Mouse (Mus musculus): ENCODE measurements around the gene Phykpl. TPM values are rescaled to one million over a fixed set of nuclear protein-coding genes. Genes with fewer than 3 reads are reported as not detected.
"Not testable (repeated sequence)": the region's sequence is repeated elsewhere in the genome, so short reads cannot be mapped to it uniquely, and the experiment has no call there.

Phykpl gene
- total and polyA plus RNA-seq, 2 experiments = 12.7 to 23.7 TPM

GRCm38 (mm10) chr11:51627425-51627824, 42.9 kb downstream of the Phykpl start:
- Histone ChIP-seq H3K4me3 (ENCODE audit: insufficient read depth, low read depth, low read length) (no peak overlapping the region), H3K27me3 (ENCODE audit: control insufficient read depth, insufficient read depth, low read length) (no peaks in the 10 kb centered on the region), H3K79me2 (ENCODE audit: control insufficient read depth, insufficient read depth, low read length) (peaks cover 10% of the 10 kb centered on the region; the same call in 1 of the 2 replicates), H3K4me1 (ENCODE audit: control insufficient read depth, insufficient read depth, low read length) (no peaks in the 10 kb centered on the region), H3K36me3 (ENCODE audit: control insufficient read depth, insufficient read depth, low read length) (peaks cover 13% of the 10 kb centered on the region), H3K27ac (replicated peaks; ENCODE audit: insufficient read depth, low read depth, low read length) (no peak overlapping the region), H3K9ac (ENCODE audit: low read depth, low read length) (no peak overlapping the region)
- DNase-seq (ENCODE audit: extremely low read depth, low read depth, low spot score) = no peak
- TF ChIP-seq CTCF (IDR thresholded peaks at IDR 0.05; ENCODE audit: low read depth, low read length) = no peak
- TF ChIP-seq POLR2A (IDR thresholded peaks at IDR 0.05; ENCODE audit: extremely low read depth, insufficient read depth, low read length) = no peak
- WGBS = 98% methylated on average over 9 of the region's 9 CpGs

- Histone ChIP-seq H3K4me1 (ENCODE audit: control insufficient read depth, insufficient read depth, low read length) (no peaks in the 10 kb centered on the region), H3K79me2 (ENCODE audit: control insufficient read depth, insufficient read depth, low read length) (peaks cover 10% of the 10 kb centered on the region; the same call in 1 of the 2 replicates), H3K9ac (ENCODE audit: low read depth, low read length) (no peak overlapping the region), H3K27ac (replicated peaks; ENCODE audit: insufficient read depth, low read depth, low read length) (no peak overlapping the region), H3K27me3 (ENCODE audit: control insufficient read depth, insufficient read depth, low read length) (no peaks in the 10 kb centered on the region), H3K4me3 (ENCODE audit: insufficient read depth, low read depth, low read length) (no peak overlapping the region), H3K36me3 (ENCODE audit: control insufficient read depth, insufficient read depth, low read length) (peaks cover 13% of the 10 kb centered on the region)
- no peak for TF ChIP-seq POLR2A (IDR thresholded peaks at IDR 0.05; ENCODE audit: extremely low read depth, insufficient read depth, low read length)
- no peak for TF ChIP-seq CTCF (IDR thresholded peaks at IDR 0.05; ENCODE audit: low read depth, low read length)
- no peak for DNase-seq (ENCODE audit: extremely low read depth, low read depth, low spot score)
- 91% methylated on average over 8 of the region's 8 CpGs for WGBS
These were observed 43.4 kb downstream of the Phykpl start for GRCm38 (mm10) chr11:51627907-51628306.

GRCm38 (mm10) chr11:51629651-51630314, 45.2 kb downstream of the Phykpl start:
- peaks cover 11% of the 10 kb centered on the region for H3K36me3 ChIP-seq (ENCODE audit: control insufficient read depth, insufficient read depth, low read length)
- no peak for DNase-seq (ENCODE audit: extremely low read depth, low read depth, low spot score)
- 80% methylated on average over 15 of the region's 15 CpGs for WGBS

GRCm38 (mm10) chr11:51632130-51632753, 47.7 kb downstream of the Phykpl start:
- Histone ChIP-seq H3K79me2 (ENCODE audit: control insufficient read depth, insufficient read depth, low read length) (peaks cover 12% of the 10 kb centered on the region; the same call in 1 of the 2 replicates), H3K4me1 (ENCODE audit: control insufficient read depth, insufficient read depth, low read length) (peaks cover 6% of the 10 kb centered on the region), H3K27me3 (ENCODE audit: control insufficient read depth, insufficient read depth, low read length) (no peaks in the 10 kb centered on the region), H3K9ac (ENCODE audit: low read depth, low read length) (no peak overlapping the region), H3K36me3 (ENCODE audit: control insufficient read depth, insufficient read depth, low read length) (peaks cover 6% of the 10 kb centered on the region; the same call in 1 of the 2 replicates), H3K27ac (replicated peaks; ENCODE audit: insufficient read depth, low read depth, low read length) (no peak overlapping the region), H3K4me3 (ENCODE audit: insufficient read depth, low read depth, low read length) (no peak overlapping the region)
- WGBS = 58% methylated on average over 6 of the region's 6 CpGs
- TF ChIP-seq CTCF (IDR thresholded peaks at IDR 0.05; ENCODE audit: low read depth, low read length) = no peak
- no peak for TF ChIP-seq POLR2A (IDR thresholded peaks at IDR 0.05; ENCODE audit: extremely low read depth, insufficient read depth, low read length)
- peak; percentile 79 for DNase-seq (ENCODE audit: extremely low read depth, low read depth, low spot score)

More at GRCm38 (mm10) chr11:51629651-51630314, 45.2 kb downstream of the Phykpl start:
- Histone ChIP-seq H3K27me3 (ENCODE audit: control insufficient read depth, insufficient read depth, low read length) (no peaks in the 10 kb centered on the region), H3K4me3 (ENCODE audit: insufficient read depth, low read depth, low read length) (no peak overlapping the region), H3K9ac (ENCODE audit: low read depth, low read length) (no peak overlapping the region), H3K79me2 (ENCODE audit: control insufficient read depth, insufficient read depth, low read length) (peaks cover 12% of the 10 kb centered on the region; the same call in 1 of the 2 replicates), H3K4me1 (ENCODE audit: control insufficient read depth, insufficient read depth, low read length) (no peaks in the 10 kb centered on the region; the same call in 1 of the 2 replicates), H3K27ac (replicated peaks; ENCODE audit: insufficient read depth, low read depth, low read length) (no peak overlapping the region)
- TF ChIP-seq POLR2A (IDR thresholded peaks at IDR 0.05; ENCODE audit: extremely low read depth, insufficient read depth, low read length) (no peak), CTCF (IDR thresholded peaks at IDR 0.05; ENCODE audit: low read depth, low read length) (no peak)

- whole genome bisulfite sequencing = 89% methylated on average over 7 of the region's 7 CpGs
These were observed 48.6 kb downstream of the Phykpl start for GRCm38 (mm10) chr11:51633200-51633599.

GRCm38 (mm10) chr11:51633721-51634120, 49.2 kb downstream of the Phykpl start:
- Histone ChIP-seq H3K27me3 (ENCODE audit: control insufficient read depth, insufficient read depth, low read length) (no peaks in the 10 kb centered on the region), H3K27ac (replicated peaks; ENCODE audit: insufficient read depth, low read depth, low read length) (no peak overlapping the region), H3K4me3 (ENCODE audit: insufficient read depth, low read depth, low read length) (no peak overlapping the region), H3K9ac (ENCODE audit: low read depth, low read length) (no peak overlapping the region), H3K79me2 (ENCODE audit: control insufficient read depth, insufficient read depth, low read length) (peaks cover 12% of the 10 kb centered on the region; the same call in 1 of the 2 replicates), H3K4me1 (ENCODE audit: control insufficient read depth, insufficient read depth, low read length) (peaks cover 6% of the 10 kb centered on the region), H3K36me3 (ENCODE audit: control insufficient read depth, insufficient read depth, low read length) (0 out of 2 replicates have a peak, but pooled peaks cover 2% of the 10 kb centered on the region)
- TF ChIP-seq POLR2A (IDR thresholded peaks at IDR 0.05; ENCODE audit: extremely low read depth, insufficient read depth, low read length) (no peak), CTCF (IDR thresholded peaks at IDR 0.05; ENCODE audit: low read depth, low read length) (no peak)
- no peak for DNase-seq (ENCODE audit: extremely low read depth, low read depth, low spot score)
- 82% methylated on average over 3 of the region's 3 CpGs for WGBS

More at GRCm38 (mm10) chr11:51633200-51633599, 48.6 kb downstream of the Phykpl start:
- not testable (repeated sequence) for H3K36me3 ChIP-seq (ENCODE audit: control insufficient read depth, insufficient read depth, low read length); H3K27ac ChIP-seq (replicated peaks; ENCODE audit: insufficient read depth, low read depth, low read length); H3K4me1 ChIP-seq (ENCODE audit: control insufficient read depth, insufficient read depth, low read length); H3K4me3 ChIP-seq (ENCODE audit: insufficient read depth, low read depth, low read length); DNase-seq (ENCODE audit: extremely low read depth, low read depth, low spot score); H3K9ac ChIP-seq (ENCODE audit: low read depth, low read length); H3K27me3 ChIP-seq (ENCODE audit: control insufficient read depth, insufficient read depth, low read length)
- H3K79me2 ChIP-seq (ENCODE audit: control insufficient read depth, insufficient read depth, low read length) = peaks cover 12% of the 10 kb centered on the region; the same call in 1 of the 2 replicates
